Mouse (Mus musculus): Measurements from ENCODE around the gene Acer2.

DNA sequence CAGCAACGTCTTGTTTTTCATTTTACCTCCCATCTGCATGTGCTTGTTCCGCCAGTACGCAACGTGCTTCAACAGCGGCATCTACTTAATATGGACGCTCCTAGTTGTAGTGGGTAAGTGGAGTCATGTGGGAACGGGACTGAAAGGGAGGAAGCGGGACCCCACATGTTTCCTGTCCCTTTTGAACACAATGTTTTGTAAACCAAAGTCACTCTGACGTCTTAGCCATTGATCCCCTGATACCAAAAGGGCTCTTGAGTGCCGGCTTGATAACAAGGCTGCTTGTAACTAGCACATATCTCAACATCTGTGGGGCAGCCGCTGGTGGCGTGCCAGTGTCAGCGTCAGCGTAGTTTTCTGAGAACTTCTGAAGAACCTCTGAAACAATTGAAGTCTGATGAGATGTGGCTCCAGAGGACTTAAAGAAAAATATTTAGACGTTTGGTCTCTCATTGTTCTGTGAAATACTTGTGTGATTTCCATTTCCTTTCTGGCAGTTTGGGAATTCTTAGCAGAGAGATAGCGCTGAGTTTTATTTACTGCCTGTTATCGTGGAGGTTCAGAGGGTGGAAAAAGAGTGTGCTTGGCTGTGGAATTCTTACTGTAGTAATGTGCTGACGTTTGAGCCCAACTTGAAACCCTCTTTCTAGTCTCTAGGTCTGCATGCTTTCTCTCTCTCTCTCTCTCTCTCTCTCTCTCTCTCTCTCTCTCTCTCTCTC is 12.1 kb downstream of the Acer2 start:
- TF ChIP-seq ELF1 (IDR thresholded peaks at IDR 0.05; ENCODE audit: low read depth, low read length) (no peak), GATA1 (IDR thresholded peaks at IDR 0.05; ENCODE audit: low read depth, low read length) (peak; percentile 75), CTCF (IDR thresholded peaks at IDR 0.05 in 2 of 3, conservative IDR thresholded peaks at IDR 0.05 in 1 of 3; ENCODE audit: control insufficient read depth in 1 of 3, insufficient read depth in 1 of 3, low read depth in 2 of 3, low read length in 3 of 3, poor library complexity in 1 of 3, severe bottlenecking in 1 of 3) (no peak), CHD1 (IDR thresholded peaks at IDR 0.05; ENCODE audit: low read depth, low read length) (no peak), MAZ (IDR thresholded peaks at IDR 0.05; ENCODE audit: low read depth, low read length) (no peak), ZKSCAN1 (IDR thresholded peaks at IDR 0.05; ENCODE audit: low read depth, low read length) (no peak), ZC3H11A (IDR thresholded peaks at IDR 0.05; ENCODE audit: low read depth, low read length) (no peak), POLR2A (IDR thresholded peaks at IDR 0.05; ENCODE audit: control insufficient read depth in 1 of 2, insufficient read depth in 1 of 2, low read depth in 1 of 2, low read length in 2 of 2, poor library complexity in 1 of 2) (no peak; a peak in 1 of 4 replicates)
